Mouse (Mus musculus): ENCODE data around the gene Prkd2. TPM values are rescaled to one million over a fixed set of nuclear protein-coding genes. Genes with fewer than 3 reads are reported as not detected.

Gene Prkd2
- total RNA-seq (2022), result 1 to 10 TPM; 5.6 to 7.8 (median 6.6) TPM

- peak; percentile 83 to 85 for DNase-seq (ENCODE audit: low spot score in 2 of 2)
These were observed at the start of gene Prkd2 for GRCm38 (mm10) chr7:16842645-16843063. Gene Prkd2, plus strand, starts transcription at chr7:16842902.

DNA sequence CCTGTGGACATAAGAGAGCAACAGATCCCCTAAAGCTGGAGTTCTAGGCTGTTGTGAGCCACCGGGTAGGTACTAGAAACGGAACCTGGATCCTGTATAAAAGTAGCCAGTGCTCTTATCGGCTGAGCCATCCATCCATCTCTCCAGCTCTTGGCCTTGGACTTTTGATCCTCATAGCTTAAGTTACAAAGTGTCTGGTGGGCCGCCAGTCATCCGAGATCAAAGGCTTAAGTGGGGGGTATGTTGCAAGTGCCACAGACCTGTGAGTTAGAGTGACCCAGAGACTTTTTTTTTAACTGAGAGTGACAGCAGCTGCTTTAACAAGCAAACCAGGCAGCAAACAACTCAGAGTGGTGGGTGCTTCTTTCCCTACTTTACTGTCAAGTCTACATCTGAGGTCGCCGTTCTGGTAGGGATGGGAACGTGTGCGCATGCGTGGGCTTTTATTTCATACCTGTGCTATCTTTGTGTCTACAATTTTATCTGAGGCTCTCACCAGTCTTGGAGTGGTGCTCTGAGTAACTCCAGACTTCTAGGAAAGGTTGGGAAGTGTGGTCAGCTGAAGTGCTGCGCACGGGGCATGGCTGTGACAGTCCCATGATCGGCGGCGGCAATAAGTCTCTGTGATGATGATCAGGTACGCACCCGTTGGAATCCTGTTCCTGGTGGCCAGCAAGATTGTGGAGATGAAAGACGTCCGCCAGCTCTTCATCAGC, 49.5 kb upstream of the Prkd2 start:
- no peak for DNase-seq (ENCODE audit: low spot score in 2 of 2)

GRCm38 (mm10) chr7:16794886-16795285, 47.8 kb upstream of the Prkd2 start:
- DNase-seq (ENCODE audit: low spot score in 2 of 2), result no peak

- no peak for DNase-seq (ENCODE audit: low spot score in 2 of 2)
These were observed 38.2 kb upstream of the Prkd2 start for GRCm38 (mm10) chr7:16804409-16805028.

DNA sequence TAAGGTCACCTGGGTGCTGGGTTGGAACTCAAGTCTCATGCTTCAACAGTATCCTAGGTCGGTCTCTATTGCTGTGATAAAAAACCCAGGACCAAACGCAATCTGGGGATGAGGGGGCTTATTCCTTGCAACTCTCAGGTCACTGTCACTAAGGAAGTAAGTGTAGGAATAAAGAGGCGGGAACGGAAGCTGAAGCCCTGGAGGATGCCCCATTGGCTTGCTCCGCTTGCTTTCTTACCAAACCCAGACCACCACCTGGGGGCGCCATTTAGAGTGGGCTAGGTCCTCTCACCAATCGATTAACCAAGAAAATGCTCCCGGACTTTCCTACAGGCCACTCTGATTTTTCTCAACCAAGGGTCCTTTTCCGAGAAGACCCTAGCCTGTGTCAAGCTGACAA, 34.8 kb upstream of the Prkd2 start:
- DNase-seq (ENCODE audit: low spot score in 2 of 2), result no peak

DNA sequence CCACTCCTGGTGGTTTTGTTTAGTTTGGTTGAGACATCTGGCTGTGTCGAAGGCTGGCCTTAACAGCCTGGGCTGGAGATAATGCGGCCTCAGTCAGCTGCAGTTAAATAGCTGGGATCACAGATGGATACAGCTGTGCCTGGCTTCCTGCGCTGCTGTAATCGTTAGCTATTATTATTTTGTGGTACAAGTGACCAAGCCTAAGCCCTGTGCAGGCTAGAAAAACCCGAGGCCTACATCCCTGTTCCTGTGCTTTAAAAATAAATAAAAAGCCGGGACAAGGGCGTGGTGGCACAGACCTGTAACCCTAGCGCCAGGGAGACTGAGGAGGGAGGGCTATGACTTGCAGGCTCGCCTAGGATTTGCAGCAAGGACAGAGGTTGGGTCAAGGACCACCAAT, 34.1 kb upstream of the Prkd2 start:
- no peak for DNase-seq (ENCODE audit: low spot score in 2 of 2)

GRCm38 (mm10) chr7:16809739-16810138, 33.0 kb upstream of the Prkd2 start:
- peak in 1 of 2 experiments; percentile 82 for DNase-seq (ENCODE audit: low spot score in 2 of 2)

- DNase-seq (ENCODE audit: low spot score in 2 of 2), result no peak
These were observed 32.2 kb upstream of the Prkd2 start for GRCm38 (mm10) chr7:16810399-16810919.

- peak in 1 of 2 experiments; percentile 60 for DNase-seq (ENCODE audit: low spot score in 2 of 2)
These were observed 31.6 kb upstream of the Prkd2 start for GRCm38 (mm10) chr7:16810920-16811648.

DNA sequence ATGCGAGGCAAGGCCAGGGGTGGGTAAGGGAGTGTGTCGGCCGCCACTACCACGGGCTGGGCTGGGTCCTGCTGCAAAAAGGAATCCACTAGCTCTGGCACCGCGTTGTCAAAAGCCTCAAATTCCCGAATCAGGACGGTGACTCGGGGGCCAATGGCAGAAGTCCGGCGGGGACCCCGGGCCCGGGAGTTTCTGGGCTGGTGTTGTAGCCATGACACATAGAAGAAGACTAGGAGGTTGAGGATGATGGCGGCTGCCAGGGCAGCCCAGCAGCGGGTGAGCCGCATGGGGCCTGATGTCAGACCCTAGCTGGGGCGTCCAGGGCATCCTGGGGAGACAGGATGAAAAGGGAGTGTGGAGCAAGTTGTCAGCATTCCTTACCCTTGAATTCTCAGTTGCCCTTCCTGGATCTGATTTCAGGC, 31.0 kb upstream of the Prkd2 start:
- DNase-seq (ENCODE audit: low spot score in 2 of 2), result no peak

GRCm38 (mm10) chr7:16812505-16812904, 30.2 kb upstream of the Prkd2 start:
- DNase-seq (ENCODE audit: low spot score in 2 of 2), result no peak

GRCm38 (mm10) chr7:16815351-16815941, 27.3 kb upstream of the Prkd2 start, which contains the start of gene Strn4:
Gene Strn4, plus strand, starts transcription at chr7:16815889.
- peak in 1 of 2 experiments; percentile 39 for DNase-seq (ENCODE audit: low spot score in 2 of 2)

- DNase-seq (ENCODE audit: low spot score in 2 of 2), result peak in 1 of 2 experiments; percentile 64
These were observed 26.6 kb upstream of the Prkd2 start for GRCm38 (mm10) chr7:16816078-16816474.

DNA sequence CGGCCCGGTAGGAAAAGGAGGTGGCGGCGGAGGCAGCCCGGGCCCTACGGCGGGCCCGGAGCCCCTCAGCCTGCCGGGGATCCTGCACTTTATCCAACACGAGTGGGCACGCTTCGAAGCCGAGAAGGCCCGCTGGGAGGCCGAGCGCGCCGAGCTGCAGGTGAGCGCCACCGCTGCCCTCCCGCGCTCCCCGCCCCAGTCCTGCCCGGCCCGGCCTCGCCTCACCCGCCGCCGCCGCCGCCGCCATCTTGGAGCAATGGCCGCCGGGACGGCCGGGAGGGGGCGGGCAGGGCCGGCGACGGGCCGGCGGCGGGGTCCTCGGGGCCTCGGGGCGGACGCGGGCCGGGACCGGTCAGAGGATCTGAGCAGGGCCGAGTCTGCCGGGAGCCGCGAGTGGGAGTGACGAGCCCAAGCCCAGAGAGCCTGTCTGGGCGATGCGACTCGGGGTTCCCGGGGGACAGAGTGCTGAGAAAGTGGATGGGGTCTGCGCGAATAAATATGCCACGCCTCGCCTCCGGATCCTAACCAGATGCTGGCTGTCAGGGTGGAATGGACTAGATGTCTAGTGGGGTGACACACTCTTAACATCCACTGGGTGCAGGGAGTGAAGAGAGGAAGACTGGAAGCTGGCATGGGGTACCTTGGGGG, 26.1 kb upstream of the Prkd2 start, which contains the start of gene Fkrp:
Gene Fkrp, minus strand, starts transcription at position 258 of the 648 bp plus-strand sequence.
- no peak for DNase-seq (ENCODE audit: low spot score in 2 of 2)

DNA sequence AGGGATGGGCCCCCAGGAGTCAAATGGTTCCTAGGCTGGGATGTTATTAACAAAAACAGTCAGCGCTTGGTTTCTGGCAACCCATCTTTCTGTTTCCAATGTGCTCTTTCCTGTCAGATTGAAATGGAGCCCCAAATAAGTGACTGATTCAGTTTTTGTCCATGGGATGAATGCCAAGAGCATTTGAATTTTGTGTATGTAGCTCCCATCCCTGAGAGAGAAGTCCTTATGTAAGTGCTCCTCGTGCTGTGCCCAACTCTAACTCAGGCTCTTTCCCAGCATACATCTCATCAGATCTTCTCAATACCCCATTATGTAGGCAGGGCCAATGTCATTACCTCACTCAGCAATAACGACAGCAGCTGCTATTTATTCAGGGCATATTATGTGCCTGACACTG, 25.0 kb upstream of the Prkd2 start:
- peak; percentile 64 to 77 for DNase-seq (ENCODE audit: low spot score in 2 of 2)

DNA sequence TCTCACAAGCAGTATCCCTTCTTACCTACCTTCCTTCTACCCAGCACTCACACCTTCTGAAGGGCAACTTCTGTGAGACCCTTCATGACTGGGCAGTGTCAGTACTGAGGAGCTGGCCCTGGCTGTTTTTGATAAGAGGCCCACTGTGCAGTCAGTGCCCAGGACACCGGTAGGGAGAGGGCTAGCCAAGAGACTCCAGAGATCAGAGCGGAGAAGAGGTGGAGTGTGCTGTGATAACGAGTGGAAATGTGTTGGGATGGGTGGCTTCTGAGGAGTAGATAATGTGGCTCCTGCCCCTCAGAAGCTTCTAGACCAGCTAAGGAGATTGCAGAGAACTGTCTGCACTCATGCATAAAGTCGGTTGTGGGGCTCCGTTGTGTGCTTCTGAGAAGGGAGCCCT, 22.9 kb upstream of the Prkd2 start:
- DNase-seq (ENCODE audit: low spot score in 2 of 2), result no peak

DNA sequence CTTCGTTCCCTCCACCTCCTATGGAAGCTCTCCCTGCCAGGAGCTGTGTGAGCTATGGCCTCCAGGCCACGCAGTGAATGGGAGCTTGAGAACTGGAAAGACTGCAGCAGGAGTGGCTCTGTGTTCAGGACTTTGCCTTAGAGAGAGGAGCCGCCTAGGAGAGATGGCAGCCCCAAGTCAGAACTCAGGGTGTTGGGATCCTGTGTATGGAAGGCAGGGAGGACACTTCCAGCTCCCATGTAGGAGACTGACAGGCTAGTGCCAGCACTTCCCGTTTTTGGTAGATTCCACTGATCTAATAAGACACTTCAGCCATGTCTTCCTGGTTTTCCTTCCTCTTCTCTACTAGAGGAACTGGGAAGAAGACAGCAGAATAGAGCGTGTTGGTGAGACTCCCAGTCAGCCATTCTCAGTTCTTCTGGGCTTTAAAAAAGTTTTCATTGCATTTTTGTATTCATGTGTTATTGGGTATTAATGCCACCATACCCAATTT, 22.4 kb upstream of the Prkd2 start:
- DNase-seq (ENCODE audit: low spot score in 2 of 2), result no peak

GRCm38 (mm10) chr7:16821091-16821490, 21.6 kb upstream of the Prkd2 start:
- DNase-seq (ENCODE audit: low spot score in 2 of 2), result no peak

GRCm38 (mm10) chr7:16821669-16822101, 21.0 kb upstream of the Prkd2 start:
- DNase-seq (ENCODE audit: low spot score in 2 of 2), result peak; percentile 84 to 85

DNA sequence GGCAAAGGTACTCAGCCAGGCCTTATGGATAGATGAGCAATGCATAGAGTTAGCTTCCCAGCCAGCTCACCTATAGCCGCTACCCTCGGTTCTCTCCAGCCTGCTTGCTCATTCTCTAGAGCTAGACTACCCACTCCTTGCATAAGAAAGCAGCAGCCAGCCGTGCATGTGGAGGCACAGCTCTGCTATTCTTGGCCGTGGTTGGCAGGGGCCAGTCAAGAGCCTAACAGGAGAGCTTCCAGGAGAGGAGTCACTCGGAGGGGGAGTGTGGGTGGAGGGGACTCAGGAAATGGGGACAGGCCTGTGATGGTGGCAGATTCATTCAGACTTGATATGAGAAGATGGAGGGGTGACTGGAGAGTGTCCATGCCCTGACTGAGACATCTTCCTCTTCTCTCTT, 19.0 kb upstream of the Prkd2 start:
- peak; percentile 67 to 79 for DNase-seq (ENCODE audit: low spot score in 2 of 2)

GRCm38 (mm10) chr7:16825785-16826184, 16.9 kb upstream of the Prkd2 start:
- DNase-seq (ENCODE audit: low spot score in 2 of 2), result no peak

All from layer of hippocampus, adult 8-10 months (tissue).